Mouse (Mus musculus): ENCODE measurements around the gene Tmem254a. TPM values are rescaled to one million over a fixed set of nuclear protein-coding genes. Genes with fewer than 3 reads are reported as not detected.
A peak's percentile ranks its signal among the peaks of the same experiment; 100 is the strongest.
"Not testable (repeated sequence)": the region's sequence is repeated elsewhere in the genome, so short reads cannot be mapped to it uniquely, and the experiment has no call there.

Gene Tmem254a
- 3.3 and 3.6 TPM in 2 replicates for polyA plus RNA-seq (2014; fragmentation: Nextera tagmentation; extraction: Ambion mirVana)

DNA sequence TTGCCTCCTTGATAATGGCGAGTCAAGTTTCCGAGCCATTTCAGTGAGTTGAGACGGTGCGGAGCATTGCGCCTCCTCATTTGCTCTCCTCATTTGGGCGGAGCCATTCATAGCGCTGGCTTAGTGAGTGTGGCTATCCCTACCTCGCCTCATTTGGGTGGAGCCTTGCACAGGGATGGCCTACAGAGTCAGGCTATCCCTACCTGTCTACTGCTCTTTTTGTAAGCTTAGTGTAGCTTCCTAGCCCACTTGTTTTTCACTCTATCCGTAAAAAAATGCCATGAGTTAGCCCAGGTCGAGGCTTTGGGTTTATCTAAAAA lies at the start of gene Tmem254a:
Gene Tmem254a, minus strand, starts transcription at position 111 of the 320 bp plus-strand sequence.
- H3K9ac ChIP-seq (ENCODE audit: low read depth, low read length); H3K4me3 ChIP-seq (ENCODE audit: low read depth, low read length); H3K4me1 ChIP-seq (replicated peaks; ENCODE audit: control insufficient read depth, insufficient read depth, low read length); H3K36me3 ChIP-seq (ENCODE audit: control insufficient read depth, insufficient read depth, low read length); DNase-seq (ENCODE audit: low spot score); H3K4me2 ChIP-seq (replicated peaks; ENCODE audit: low read depth, low read length); H3K27me3 ChIP-seq (ENCODE audit: control insufficient read depth, insufficient read depth, low read length); H3K27ac ChIP-seq (ENCODE audit: low read depth, low read length); H3K9me3 ChIP-seq (ENCODE audit: control insufficient read depth, low read length): not testable (repeated sequence)
- WGBS: no CpG with 5 or more reads among the region's 10 CpGs
- ATAC-seq (ENCODE audit: low FRiP score): 0 out of 2 replicates have a peak, but pooled peaks have one; percentile 54

DNA sequence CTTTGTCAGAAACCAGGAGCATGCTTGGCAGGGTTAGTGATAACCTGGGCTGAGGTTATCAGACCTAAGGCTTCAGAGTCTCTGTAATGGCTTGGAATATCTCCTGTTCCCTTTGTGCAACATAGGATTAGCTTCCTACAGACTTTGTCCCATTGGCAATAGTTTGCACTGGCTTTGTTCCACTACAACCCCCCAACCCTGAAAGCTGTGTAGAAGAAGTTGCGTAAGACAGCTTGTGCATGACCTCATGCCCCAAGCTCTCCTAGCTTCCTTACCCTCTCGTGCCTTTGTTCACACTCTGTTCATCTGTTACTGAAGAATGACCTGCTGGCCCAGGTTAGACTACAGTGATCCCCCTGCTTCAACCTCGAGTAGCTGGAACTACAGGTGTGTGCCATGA lies 30.4 kb upstream of the Tmem254a start:
- not testable (repeated sequence) for DNase-seq (ENCODE audit: low spot score); H3K4me2 ChIP-seq (replicated peaks; ENCODE audit: low read depth, low read length); H3K36me3 ChIP-seq (ENCODE audit: control insufficient read depth, insufficient read depth, low read length); H3K27ac ChIP-seq (ENCODE audit: low read depth, low read length); H3K4me1 ChIP-seq (replicated peaks; ENCODE audit: control insufficient read depth, insufficient read depth, low read length); H3K4me3 ChIP-seq (ENCODE audit: low read depth, low read length); H3K9me3 ChIP-seq (ENCODE audit: control insufficient read depth, low read length); ATAC-seq (ENCODE audit: low FRiP score); H3K27me3 ChIP-seq (ENCODE audit: control insufficient read depth, insufficient read depth, low read length); H3K9ac ChIP-seq (ENCODE audit: low read depth, low read length)
- WGBS: no CpG with 5 or more reads among the region's 3 CpGs

DNA sequence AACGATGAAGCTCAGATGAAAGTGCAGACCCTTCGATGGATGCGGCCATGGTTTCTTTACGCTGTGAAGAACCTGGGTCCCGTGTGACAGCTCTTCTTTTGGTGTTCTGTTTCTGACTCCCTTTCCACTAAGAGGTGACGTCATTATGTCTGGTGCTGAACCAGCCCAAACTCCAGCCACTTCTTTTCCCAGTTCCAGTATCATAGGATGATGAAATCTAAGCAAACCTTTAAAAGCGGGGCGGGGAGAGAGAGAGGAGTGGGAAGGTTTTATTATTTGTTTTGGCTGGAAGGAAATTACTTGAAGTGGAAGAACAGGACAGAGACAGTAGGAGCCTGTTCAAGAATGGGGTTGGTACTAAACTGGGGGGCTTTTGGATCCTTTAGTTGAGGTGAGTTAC lies 10.5 kb upstream of the Tmem254a start, which contains the start of gene Cphx1:
Gene Cphx1, plus strand, starts transcription at position 301 of the 400 bp plus-strand sequence.
- H3K4me1 ChIP-seq (replicated peaks; ENCODE audit: control insufficient read depth, insufficient read depth, low read length); DNase-seq (ENCODE audit: low spot score); H3K36me3 ChIP-seq (ENCODE audit: control insufficient read depth, insufficient read depth, low read length); H3K27ac ChIP-seq (ENCODE audit: low read depth, low read length); H3K4me2 ChIP-seq (replicated peaks; ENCODE audit: low read depth, low read length); H3K27me3 ChIP-seq (ENCODE audit: control insufficient read depth, insufficient read depth, low read length); H3K9me3 ChIP-seq (ENCODE audit: control insufficient read depth, low read length); H3K4me3 ChIP-seq (ENCODE audit: low read depth, low read length); H3K9ac ChIP-seq (ENCODE audit: low read depth, low read length); ATAC-seq (ENCODE audit: low FRiP score): not testable (repeated sequence)
- WGBS: no CpG with 5 or more reads among the region's 8 CpGs

DNA sequence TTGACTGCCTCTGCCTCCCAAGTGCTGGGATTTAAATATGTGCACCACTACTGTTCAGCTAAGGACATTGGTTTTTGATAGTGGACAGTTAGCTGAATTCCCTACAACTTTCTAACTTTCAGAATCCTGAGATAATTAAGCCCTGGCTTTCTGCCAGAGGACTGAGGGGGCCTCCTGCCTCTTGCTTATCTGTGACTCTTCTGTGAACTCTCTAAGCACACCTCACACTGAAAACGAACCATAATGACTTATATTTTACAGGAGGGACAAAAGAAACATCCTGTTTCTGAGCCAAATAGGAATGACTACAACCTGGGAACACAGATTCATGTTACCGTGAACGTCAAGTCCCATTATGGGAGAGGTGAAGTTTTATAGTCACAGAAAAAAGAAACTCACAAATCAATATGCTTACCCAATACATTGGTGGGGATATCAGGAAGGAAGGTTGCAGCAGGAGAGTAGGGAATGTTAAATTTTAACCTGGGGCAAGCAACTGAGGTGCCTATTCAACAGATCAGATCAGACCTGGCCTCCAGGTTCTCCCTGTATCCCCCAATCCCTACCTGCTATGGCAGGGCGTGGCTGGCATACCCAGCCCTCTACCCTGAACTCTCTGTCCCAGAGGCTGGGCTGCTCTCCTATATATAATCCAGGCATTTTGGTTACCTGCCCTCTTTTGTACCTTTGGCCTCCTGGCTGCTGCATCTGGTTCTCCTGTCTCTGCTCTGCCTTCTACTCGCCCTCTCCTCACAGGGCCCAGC lies 9.6 kb upstream of the Tmem254a start:
- H3K27me3 ChIP-seq (ENCODE audit: control insufficient read depth, insufficient read depth, low read length); H3K9ac ChIP-seq (ENCODE audit: low read depth, low read length); DNase-seq (ENCODE audit: low spot score); ATAC-seq (ENCODE audit: low FRiP score); H3K9me3 ChIP-seq (ENCODE audit: control insufficient read depth, low read length); H3K4me3 ChIP-seq (ENCODE audit: low read depth, low read length); H3K4me2 ChIP-seq (replicated peaks; ENCODE audit: low read depth, low read length); H3K27ac ChIP-seq (ENCODE audit: low read depth, low read length); H3K36me3 ChIP-seq (ENCODE audit: control insufficient read depth, insufficient read depth, low read length); H3K4me1 ChIP-seq (replicated peaks; ENCODE audit: control insufficient read depth, insufficient read depth, low read length): not testable (repeated sequence)
- WGBS: no CpG with 5 or more reads among the region's 5 CpGs

DNA sequence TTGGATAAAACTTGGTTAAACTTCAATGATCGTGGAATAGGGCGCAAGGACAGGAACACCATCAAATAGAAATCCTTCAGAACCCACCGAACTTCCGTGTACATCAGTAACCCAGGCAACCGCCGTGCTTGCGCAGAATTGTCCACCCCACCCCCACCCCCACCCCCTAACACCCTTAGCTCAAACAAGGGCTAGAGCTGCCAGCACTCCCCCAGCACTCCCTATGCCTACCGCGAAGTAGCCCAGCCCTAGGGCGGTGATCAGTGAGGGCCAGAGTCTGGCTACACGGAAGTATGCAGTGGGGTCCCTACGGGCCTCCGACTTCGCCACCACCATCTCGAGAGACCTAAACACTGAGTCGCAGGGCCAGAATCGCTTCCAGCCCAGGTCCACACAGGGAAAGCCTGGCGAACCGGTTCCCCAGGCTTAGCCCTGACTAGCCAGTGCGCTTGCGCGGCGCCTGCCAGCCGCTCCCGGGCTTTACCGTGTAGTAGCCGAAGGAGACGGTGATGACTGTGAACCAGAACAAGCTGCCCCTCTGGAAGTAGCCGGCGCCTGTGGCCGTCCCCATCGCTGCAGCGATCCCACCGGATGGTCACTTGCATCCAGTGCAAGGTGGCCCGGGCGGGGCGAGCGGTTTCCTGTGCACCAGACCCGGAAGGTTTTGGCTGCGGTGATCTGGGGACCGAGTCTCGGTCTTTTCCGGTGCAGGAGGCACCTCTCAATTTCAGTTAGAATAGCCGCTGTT lies 484 bp downstream of the Tmem254a start:
- not testable (repeated sequence) for DNase-seq (ENCODE audit: low spot score); H3K4me1 ChIP-seq (replicated peaks; ENCODE audit: control insufficient read depth, insufficient read depth, low read length); H3K27me3 ChIP-seq (ENCODE audit: control insufficient read depth, insufficient read depth, low read length); H3K4me2 ChIP-seq (replicated peaks; ENCODE audit: low read depth, low read length); H3K9me3 ChIP-seq (ENCODE audit: control insufficient read depth, low read length); H3K9ac ChIP-seq (ENCODE audit: low read depth, low read length); H3K36me3 ChIP-seq (ENCODE audit: control insufficient read depth, insufficient read depth, low read length); H3K4me3 ChIP-seq (ENCODE audit: low read depth, low read length); H3K27ac ChIP-seq (ENCODE audit: low read depth, low read length)
- WGBS: no CpG with 5 or more reads among the region's 44 CpGs
- peak; percentile 35; the same call in 1 of the 2 replicates for ATAC-seq (ENCODE audit: low FRiP score)

DNA sequence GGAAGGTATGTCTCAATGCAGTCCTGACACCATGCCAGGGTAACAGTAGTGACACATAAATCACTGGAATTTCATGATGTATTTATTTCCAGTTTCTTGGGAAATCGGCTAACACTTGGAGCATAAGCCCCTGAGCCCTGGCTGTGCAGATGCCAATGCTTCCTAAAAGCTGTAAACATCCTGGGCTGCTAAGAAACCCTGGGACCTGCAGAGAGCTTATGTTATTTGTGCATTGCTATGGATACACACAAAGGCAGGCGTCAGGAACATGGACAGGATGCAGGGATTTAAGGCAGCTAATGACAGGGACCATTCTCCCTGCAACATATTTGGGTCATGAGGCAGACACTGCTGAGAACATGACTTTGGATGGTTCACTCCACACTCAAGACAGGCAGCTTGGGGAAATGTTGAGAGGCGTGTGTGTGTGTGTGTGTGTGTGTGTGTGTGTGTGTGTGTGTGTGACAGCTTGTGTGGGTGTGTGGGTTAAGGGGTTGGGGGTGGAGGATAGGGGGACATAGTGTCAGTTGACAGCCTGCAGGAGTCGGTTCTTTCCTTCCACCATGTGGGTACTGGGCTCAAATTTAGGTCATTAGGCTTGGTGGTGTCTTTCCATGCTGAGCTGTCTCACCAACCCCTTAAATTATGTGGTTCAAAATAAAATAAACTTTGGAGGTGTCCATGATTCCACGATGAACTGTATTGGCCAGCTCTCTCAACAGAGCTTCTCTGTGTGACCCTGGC lies 8.9 kb downstream of the Tmem254a start:
- not testable (repeated sequence) for H3K36me3 ChIP-seq (ENCODE audit: control insufficient read depth, insufficient read depth, low read length); DNase-seq (ENCODE audit: low spot score); ATAC-seq (ENCODE audit: low FRiP score); H3K4me1 ChIP-seq (replicated peaks; ENCODE audit: control insufficient read depth, insufficient read depth, low read length); H3K4me3 ChIP-seq (ENCODE audit: low read depth, low read length); H3K27ac ChIP-seq (ENCODE audit: low read depth, low read length); H3K9me3 ChIP-seq (ENCODE audit: control insufficient read depth, low read length); H3K9ac ChIP-seq (ENCODE audit: low read depth, low read length); H3K4me2 ChIP-seq (replicated peaks; ENCODE audit: low read depth, low read length); H3K27me3 ChIP-seq (ENCODE audit: control insufficient read depth, insufficient read depth, low read length)
- no CpG with 5 or more reads among the region's 5 CpGs for WGBS

DNA sequence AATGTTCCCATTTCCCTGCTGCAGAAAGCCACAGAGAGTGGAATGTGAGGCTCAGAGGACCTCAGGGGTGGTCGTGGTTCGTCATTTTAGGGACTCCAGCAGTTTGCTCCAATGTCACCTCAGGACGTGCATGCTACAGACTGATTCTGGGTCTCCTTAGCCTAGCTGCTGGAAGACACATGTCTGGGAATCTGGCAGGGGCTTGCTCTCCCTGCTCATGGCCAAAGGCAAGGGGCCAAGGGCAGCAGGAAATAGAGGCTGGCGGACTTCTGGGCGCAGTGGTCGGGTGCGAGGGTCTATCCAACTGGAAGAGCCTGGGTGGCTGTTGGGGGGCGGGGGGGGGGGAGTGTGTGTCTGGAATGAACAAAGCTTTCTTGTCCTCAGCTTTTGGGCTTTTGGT lies 18.5 kb downstream of the Tmem254a start:
- H3K36me3 ChIP-seq (ENCODE audit: control insufficient read depth, insufficient read depth, low read length); H3K4me2 ChIP-seq (replicated peaks; ENCODE audit: low read depth, low read length); H3K4me3 ChIP-seq (ENCODE audit: low read depth, low read length); H3K27me3 ChIP-seq (ENCODE audit: control insufficient read depth, insufficient read depth, low read length); H3K9me3 ChIP-seq (ENCODE audit: control insufficient read depth, low read length); H3K9ac ChIP-seq (ENCODE audit: low read depth, low read length); ATAC-seq (ENCODE audit: low FRiP score); H3K27ac ChIP-seq (ENCODE audit: low read depth, low read length); DNase-seq (ENCODE audit: low spot score); H3K4me1 ChIP-seq (replicated peaks; ENCODE audit: control insufficient read depth, insufficient read depth, low read length): not testable (repeated sequence)
- no CpG with 5 or more reads among the region's 8 CpGs for WGBS

DNA sequence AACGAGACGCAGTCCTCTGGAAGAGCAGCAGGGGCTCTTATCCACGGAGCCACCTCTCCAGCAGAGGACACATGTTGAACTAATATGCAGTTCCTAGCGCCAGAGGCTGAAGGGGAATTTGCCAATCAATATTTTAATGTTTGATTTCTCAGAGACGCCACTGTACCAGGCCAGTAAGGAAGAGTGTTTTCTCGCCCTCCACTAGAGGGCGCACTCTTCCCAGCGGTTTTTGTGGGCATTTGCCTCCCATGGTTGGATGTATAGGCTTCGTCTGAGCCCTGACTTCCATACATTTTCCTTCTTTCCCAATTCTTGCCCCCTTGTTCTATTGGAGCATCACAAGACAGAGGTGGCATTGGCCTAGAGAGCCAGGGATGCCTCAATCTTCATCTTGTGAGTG lies 20.2 kb downstream of the Tmem254a start:
- not testable (repeated sequence) for ATAC-seq (ENCODE audit: low FRiP score); H3K36me3 ChIP-seq (ENCODE audit: control insufficient read depth, insufficient read depth, low read length); DNase-seq (ENCODE audit: low spot score)

More for the DNA sequence above, 20.2 kb downstream of the Tmem254a start:
- not testable (repeated sequence) for H3K9ac ChIP-seq (ENCODE audit: low read depth, low read length); H3K9me3 ChIP-seq (ENCODE audit: control insufficient read depth, low read length); H3K4me3 ChIP-seq (ENCODE audit: low read depth, low read length); H3K4me2 ChIP-seq (replicated peaks; ENCODE audit: low read depth, low read length); H3K4me1 ChIP-seq (replicated peaks; ENCODE audit: control insufficient read depth, insufficient read depth, low read length); H3K27me3 ChIP-seq (ENCODE audit: control insufficient read depth, insufficient read depth, low read length); H3K27ac ChIP-seq (ENCODE audit: low read depth, low read length)
- no CpG with 5 or more reads among the region's 9 CpGs for WGBS

Data from hindbrain, embryonic 11.5 days (tissue).